Mouse (Mus musculus): ENCODE measurements at regions not wholly inside any gene's neighbourhood (a gene's known extent, or its start where the extent isn't known, plus 50 kb on each side); places are given as distances from the start of the nearest gene placed in this dataset.

DNA sequence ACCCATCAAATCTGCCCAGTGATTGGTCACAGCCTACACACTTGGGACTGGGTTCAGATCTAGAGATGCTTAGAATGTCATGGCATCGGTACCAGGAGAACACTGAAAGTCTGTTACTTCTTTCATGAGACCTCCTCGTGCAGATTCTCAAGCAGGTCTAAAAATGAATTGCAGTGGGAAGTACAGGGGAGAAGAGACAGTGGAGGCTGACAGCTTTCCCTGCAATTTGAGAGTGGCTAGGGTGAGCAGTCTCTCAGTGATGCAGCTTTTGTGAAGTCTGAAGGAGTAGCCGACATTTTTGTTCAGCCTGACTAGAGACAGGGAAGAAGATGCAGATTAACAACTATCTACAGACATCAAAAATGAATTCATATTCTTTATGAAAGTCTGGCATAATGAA lies 112.5 kb downstream of the Fam198b start:
- H3K27ac ChIP-seq (ENCODE audit: insufficient read depth, low read length), result 0 out of 2 replicates have a peak overlapping the region, but pooled peaks have one; percentile 10
- TF ChIP-seq CTCF (IDR thresholded peaks at IDR 0.05; ENCODE audit: extremely low read depth, insufficient read depth, low read length) (no peak), POLR2A (IDR thresholded peaks at IDR 0.05; ENCODE audit: extremely low read depth, insufficient read depth, low read length) (no peak)
- H3K4me1 ChIP-seq (ENCODE audit: control insufficient read depth, insufficient read depth, low read length), result peaks cover 2% of the 10 kb centered on the region
- no peak overlapping the region for H3K4me3 ChIP-seq (ENCODE audit: insufficient read depth, low read length)

DNA sequence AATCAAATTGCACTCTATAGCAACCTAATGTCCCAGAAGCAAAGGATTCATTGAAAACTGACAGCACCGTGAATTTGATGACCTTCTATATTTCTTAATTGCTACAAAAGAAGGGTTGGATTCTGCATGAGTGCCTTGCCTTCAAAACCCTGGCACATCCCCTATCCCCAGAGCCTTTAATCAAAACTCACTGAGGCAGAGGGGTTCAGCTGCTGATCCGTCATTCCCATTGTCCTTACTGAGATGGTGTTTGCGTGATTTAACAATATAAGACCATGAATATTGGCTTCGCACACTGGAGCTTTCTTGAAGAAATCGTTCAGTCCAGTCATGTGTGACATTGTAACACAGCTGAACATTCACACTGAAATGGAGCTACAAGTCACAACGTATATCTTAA lies 118.0 kb downstream of the Fam198b start:
- TF ChIP-seq CTCF (IDR thresholded peaks at IDR 0.05; ENCODE audit: extremely low read depth, insufficient read depth, low read length) (no peak), POLR2A (IDR thresholded peaks at IDR 0.05; ENCODE audit: extremely low read depth, insufficient read depth, low read length) (no peak)
- Histone ChIP-seq H3K27ac (ENCODE audit: insufficient read depth, low read length) (no peak overlapping the region), H3K4me1 (ENCODE audit: control insufficient read depth, insufficient read depth, low read length) (peaks cover 1% of the 10 kb centered on the region; the same call in 1 of the 2 replicates), H3K4me3 (ENCODE audit: insufficient read depth, low read length) (no peak overlapping the region)

DNA sequence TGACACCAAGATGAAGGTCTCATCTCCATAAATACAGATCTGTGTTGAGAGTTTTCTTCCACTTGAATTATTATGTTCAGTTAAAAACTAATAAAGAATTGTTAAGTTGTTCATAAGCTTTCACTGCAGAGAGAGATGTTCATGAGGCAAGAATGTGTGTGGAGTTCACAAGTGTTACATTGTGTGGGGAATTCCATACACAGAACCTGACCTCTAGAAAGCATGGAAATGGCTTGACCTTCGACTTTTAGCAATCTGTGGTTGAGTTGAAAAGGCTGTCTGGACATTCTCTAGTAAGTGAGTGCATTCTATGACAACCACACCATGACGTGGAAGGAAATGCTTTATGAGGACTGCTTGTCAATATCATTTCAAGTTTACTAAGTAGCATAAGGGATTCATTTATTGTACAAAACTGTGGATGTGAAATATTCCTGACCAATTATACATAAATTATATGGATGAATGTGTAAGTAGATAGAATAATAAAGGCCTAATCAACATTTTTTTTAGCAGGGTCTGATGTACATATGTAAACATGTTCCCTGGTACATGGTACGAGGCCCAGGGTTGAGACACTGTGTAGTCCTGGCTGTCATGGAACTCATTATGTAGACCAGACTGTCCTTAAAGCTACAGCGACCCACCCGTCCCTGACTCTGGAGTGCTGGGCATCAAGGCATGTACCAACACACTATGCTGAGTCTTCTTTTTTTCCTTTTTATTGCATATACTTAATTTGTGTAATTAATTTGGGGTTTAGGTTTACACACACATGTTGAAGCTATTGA lies 119.2 kb downstream of the Fam198b start:
- no peak overlapping the region for H3K4me3 ChIP-seq (ENCODE audit: insufficient read depth, low read length)
- H3K4me1 ChIP-seq (ENCODE audit: control insufficient read depth, insufficient read depth, low read length), result peaks cover 1% of the 10 kb centered on the region; the same call in 1 of the 2 replicates
- no peak for TF ChIP-seq POLR2A (IDR thresholded peaks at IDR 0.05; ENCODE audit: extremely low read depth, insufficient read depth, low read length)
- H3K27ac ChIP-seq (ENCODE audit: insufficient read depth, low read length), result no peak overlapping the region

DNA sequence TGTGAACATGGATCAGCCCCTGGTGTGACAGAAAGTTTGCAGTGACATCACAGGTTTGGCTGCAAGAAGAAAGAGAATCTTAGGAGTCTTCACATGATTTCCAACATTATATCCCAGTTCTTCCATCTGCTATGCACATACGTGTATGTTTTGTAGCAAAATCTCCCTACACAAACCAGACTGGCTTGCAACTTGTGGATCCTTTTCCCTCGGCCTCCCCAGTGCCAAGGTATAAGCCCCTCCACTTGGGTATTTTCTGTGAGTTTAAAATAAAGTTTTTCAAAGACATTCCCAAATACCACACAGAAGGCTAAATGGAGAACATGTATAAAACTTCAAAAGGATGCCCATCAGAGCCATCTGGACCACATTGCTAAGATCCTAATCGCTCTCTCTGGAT lies 120.2 kb downstream of the Fam198b start:
- H3K4me3 ChIP-seq (ENCODE audit: insufficient read depth, low read length), result no peak overlapping the region
- TF ChIP-seq POLR2A (IDR thresholded peaks at IDR 0.05; ENCODE audit: extremely low read depth, insufficient read depth, low read length) (no peak), CTCF (IDR thresholded peaks at IDR 0.05; ENCODE audit: extremely low read depth, insufficient read depth, low read length) (no peak)
- peaks cover 1% of the 10 kb centered on the region; the same call in 1 of the 2 replicates for H3K4me1 ChIP-seq (ENCODE audit: control insufficient read depth, insufficient read depth, low read length)
- H3K27ac ChIP-seq (ENCODE audit: insufficient read depth, low read length), result no peak overlapping the region

DNA sequence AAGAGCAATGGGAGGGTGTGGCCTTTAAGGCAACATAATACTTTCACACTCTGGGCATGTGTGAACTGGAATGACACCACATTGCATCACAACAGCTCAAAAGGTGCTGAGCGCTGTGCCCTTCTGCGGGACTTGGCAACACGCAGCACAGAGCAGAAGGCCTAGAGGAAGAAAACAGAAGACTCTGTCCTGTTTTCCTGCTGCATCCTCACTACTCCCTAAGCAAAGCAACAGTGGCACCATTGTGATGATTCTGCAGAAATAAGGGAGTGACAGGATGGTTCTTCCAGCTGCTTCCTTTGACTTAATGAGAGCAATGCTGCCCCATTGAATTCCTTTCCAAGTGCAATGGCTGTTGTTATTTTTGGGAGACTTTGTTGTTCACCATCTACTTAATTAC lies 120.6 kb downstream of the Fam198b start:
- Histone ChIP-seq H3K4me3 (ENCODE audit: insufficient read depth, low read length) (no peak overlapping the region), H3K27ac (ENCODE audit: insufficient read depth, low read length) (no peak overlapping the region), H3K4me1 (ENCODE audit: control insufficient read depth, insufficient read depth, low read length) (peaks cover 1% of the 10 kb centered on the region; the same call in 1 of the 2 replicates)
- TF ChIP-seq CTCF (IDR thresholded peaks at IDR 0.05; ENCODE audit: extremely low read depth, insufficient read depth, low read length) (no peak), POLR2A (IDR thresholded peaks at IDR 0.05; ENCODE audit: extremely low read depth, insufficient read depth, low read length) (no peak)

DNA sequence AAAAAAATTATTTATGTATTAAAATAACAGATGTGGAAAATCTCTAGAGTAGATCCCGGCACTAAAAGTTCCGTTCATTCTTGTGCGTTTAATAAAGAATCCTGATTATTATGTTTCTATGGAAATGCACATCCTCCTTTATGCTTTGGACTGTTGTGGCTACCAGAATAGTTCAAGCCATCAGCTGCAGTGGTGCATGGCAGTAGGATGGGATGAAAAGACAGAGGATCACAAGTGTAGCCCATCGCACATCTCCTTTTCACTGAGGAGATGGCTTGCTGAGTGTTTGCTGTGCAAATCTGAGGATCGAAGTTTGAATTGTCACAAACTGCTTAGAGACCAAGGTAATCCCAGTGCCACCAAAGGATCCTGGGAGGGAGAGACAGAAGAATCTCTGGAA lies 121.0 kb downstream of the Fam198b start:
- H3K27ac ChIP-seq (ENCODE audit: insufficient read depth, low read length), result no peak overlapping the region
- H3K4me1 ChIP-seq (ENCODE audit: control insufficient read depth, insufficient read depth, low read length), result peaks cover 1% of the 10 kb centered on the region; the same call in 1 of the 2 replicates
- no peak overlapping the region for H3K4me3 ChIP-seq (ENCODE audit: insufficient read depth, low read length)
- TF ChIP-seq CTCF (IDR thresholded peaks at IDR 0.05; ENCODE audit: extremely low read depth, insufficient read depth, low read length) (no peak), POLR2A (IDR thresholded peaks at IDR 0.05; ENCODE audit: extremely low read depth, insufficient read depth, low read length) (no peak)

DNA sequence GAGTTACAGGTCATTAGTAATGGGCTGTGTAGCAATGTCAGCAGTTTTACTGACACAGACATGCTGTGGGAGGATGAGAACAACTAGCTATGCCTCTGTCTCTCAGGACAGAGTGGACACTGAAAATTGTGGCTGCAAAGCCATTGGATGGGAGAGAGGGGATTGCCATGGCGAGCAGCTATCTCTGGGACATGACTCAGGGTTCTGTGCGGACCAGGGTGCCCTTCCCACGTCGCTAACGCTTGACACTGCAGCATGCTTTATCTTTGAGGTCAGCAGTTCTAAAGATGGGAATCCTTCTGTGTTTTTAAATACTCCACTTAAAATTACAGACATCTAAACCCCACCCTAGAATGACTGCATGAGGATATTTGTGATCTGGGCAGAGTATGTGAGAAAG lies 121.9 kb downstream of the Fam198b start:
- H3K4me3 ChIP-seq (ENCODE audit: insufficient read depth, low read length), result no peak overlapping the region
- no peak for TF ChIP-seq POLR2A (IDR thresholded peaks at IDR 0.05; ENCODE audit: extremely low read depth, insufficient read depth, low read length)
- TF ChIP-seq CTCF (IDR thresholded peaks at IDR 0.05; ENCODE audit: extremely low read depth, insufficient read depth, low read length), result no peak
- H3K27ac ChIP-seq (ENCODE audit: insufficient read depth, low read length), result no peak overlapping the region
- H3K4me1 ChIP-seq (ENCODE audit: control insufficient read depth, insufficient read depth, low read length), result peaks cover 1% of the 10 kb centered on the region; the same call in 1 of the 2 replicates

DNA sequence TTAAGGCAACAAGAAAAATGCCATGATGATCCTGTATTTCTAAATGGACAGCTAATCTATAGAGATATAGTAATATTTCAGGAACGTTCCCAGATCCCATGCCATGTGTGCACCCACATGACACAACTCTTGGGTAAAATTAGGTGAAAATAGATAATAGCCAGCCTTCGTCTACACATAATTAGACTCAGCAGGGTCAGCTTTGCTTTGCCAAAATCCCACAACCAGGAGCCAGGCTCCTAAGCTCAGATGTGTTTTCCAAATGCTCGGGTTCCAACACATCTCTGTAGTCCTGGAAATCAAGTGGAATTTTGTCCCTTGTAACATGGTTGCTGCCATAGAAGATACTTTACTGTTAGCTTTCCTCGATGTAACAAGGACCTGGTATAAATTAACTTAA lies 122.7 kb downstream of the Fam198b start:
- H3K4me1 ChIP-seq (ENCODE audit: control insufficient read depth, insufficient read depth, low read length), result peaks cover 1% of the 10 kb centered on the region; the same call in 1 of the 2 replicates
- H3K27ac ChIP-seq (ENCODE audit: insufficient read depth, low read length), result no peak overlapping the region
- H3K4me3 ChIP-seq (ENCODE audit: insufficient read depth, low read length), result no peak overlapping the region
- no peak for TF ChIP-seq POLR2A (IDR thresholded peaks at IDR 0.05; ENCODE audit: extremely low read depth, insufficient read depth, low read length)
- no peak for TF ChIP-seq CTCF (IDR thresholded peaks at IDR 0.05; ENCODE audit: extremely low read depth, insufficient read depth, low read length)

DNA sequence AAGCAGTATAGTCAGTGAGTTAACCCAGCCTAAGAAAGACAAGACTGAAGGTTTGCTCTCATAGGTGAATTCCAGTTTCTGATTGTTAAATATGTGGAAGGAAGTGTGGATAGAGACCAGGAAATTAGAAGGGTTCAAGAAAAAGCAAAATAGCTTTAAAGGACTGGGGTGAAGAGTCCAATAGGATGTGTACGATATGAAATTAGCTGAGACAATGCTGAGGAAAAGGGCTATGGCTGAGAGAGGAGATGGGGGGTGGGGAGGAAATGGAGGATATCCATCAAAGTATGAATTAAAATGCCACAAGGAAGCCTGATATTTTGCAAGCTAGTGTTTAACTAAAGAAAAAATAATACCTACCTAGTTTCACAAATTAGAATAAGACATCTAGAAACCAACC lies 124.9 kb downstream of the Fam198b start:
- Histone ChIP-seq H3K4me3 (ENCODE audit: insufficient read depth, low read length) (no peak overlapping the region), H3K27ac (ENCODE audit: insufficient read depth, low read length) (no peak overlapping the region), H3K4me1 (ENCODE audit: control insufficient read depth, insufficient read depth, low read length) (peaks cover 1% of the 10 kb centered on the region; the same call in 1 of the 2 replicates)
- TF ChIP-seq POLR2A (IDR thresholded peaks at IDR 0.05; ENCODE audit: extremely low read depth, insufficient read depth, low read length), result no peak
- TF ChIP-seq CTCF (IDR thresholded peaks at IDR 0.05; ENCODE audit: extremely low read depth, insufficient read depth, low read length), result no peak

DNA sequence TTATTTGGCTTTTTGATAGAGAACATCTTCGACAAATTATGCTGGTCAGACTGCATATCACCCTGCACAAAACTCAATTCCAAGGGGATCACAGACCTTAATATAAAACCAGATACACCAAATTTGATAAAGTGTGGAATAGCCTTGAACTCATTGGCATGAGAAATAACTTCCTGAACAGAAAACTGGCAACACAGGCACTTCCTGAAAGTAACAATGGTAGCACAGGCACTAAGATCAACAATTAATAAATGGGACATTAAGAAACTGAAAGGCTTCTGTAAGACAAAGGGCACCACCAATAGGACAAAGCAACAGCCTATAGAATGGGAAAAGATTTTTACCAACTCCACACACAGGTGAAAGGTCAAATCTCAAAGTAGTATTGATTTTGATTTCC lies 141.5 kb downstream of the Fam198b start:
- Histone ChIP-seq H3K27ac (ENCODE audit: insufficient read depth, low read length) (no peak overlapping the region), H3K4me3 (ENCODE audit: insufficient read depth, low read length) (no peak overlapping the region), H3K4me1 (ENCODE audit: control insufficient read depth, insufficient read depth, low read length) (no peaks in the 10 kb centered on the region)
- TF ChIP-seq CTCF (IDR thresholded peaks at IDR 0.05; ENCODE audit: extremely low read depth, insufficient read depth, low read length) (no peak), POLR2A (IDR thresholded peaks at IDR 0.05; ENCODE audit: extremely low read depth, insufficient read depth, low read length) (no peak)

All from cortical plate, adult 2 months (tissue).